Mouse (Mus musculus): ENCODE data around the gene Acacb. TPM values are rescaled to one million over a fixed set of nuclear protein-coding genes. Genes with fewer than 3 reads are reported as not detected.
A peak's percentile ranks its signal among the peaks of the same experiment; 100 is the strongest.

Gene Acacb
- total and polyA plus RNA-seq, 3 experiments: 3.9 to 16.3 (median 13.4) TPM

- no peak for TF ChIP-seq MYC (IDR thresholded peaks at IDR 0.05; ENCODE audit: low read depth, low read length)
Measured at GRCm38 (mm10) chr5:114099709-114100389, 46.5 kb upstream of the Acacb start (continued).

GRCm38 (mm10) chr5:114100390-114101099 is 45.8 kb upstream of the Acacb start:
- Histone ChIP-seq H3K36me3 (replicated peaks in 1 of 2; ENCODE audit: control insufficient read depth in 1 of 2, insufficient read depth in 1 of 2, low read length in 1 of 2) (peaks cover 18 to 35% of the 10 kb centered on the region in 2 experiments), H3K27ac (ENCODE audit: insufficient read depth, low read depth) (no peak overlapping the region), H3K79me2 (replicated peaks; ENCODE audit: control insufficient read depth, extremely low read depth, insufficient read depth, poor library complexity, severe bottlenecking) (peaks cover 11% of the 10 kb centered on the region), H3K27me3 (replicated peaks) (peaks cover 19% of the 10 kb centered on the region), H3K4me2 (ENCODE audit: insufficient read depth, low read depth, poor library complexity, severe bottlenecking) (peak overlapping the region; percentile 96), H3K9me3 (replicated peaks; ENCODE audit: low read length) (no peaks in the 10 kb centered on the region), H3K4me1 (ENCODE audit: control insufficient read depth in 1 of 2, insufficient read depth in 2 of 2) (peaks cover 11 to 22% of the 10 kb centered on the region in 2 experiments), H3K4me3 (replicated peaks in 1 of 3; ENCODE audit: low read depth in 2 of 3, low read length in 2 of 3, poor library complexity in 1 of 3) (peak overlapping the region; percentile 81 to 95 (median 93)), H3K9ac (ENCODE audit: insufficient read depth, low read depth) (peak overlapping the region; percentile 96)
- in situ Hi-C loops (cut with MboI; ENCODE audit: low pct_ligation_motif_present, low pct_unique_long_range_greater_than_20kb, low sequenced_read_pairs): no loop called here
- dilution Hi-C loops (cut with MboI; ENCODE audit: extremely low pct_ligation_motif_present, extremely low pct_unique_long_range_greater_than_20kb, low sequenced_read_pairs): no loop called here
- DNase-seq (ENCODE audit: extremely low read depth): no peak
- TF ChIP-seq POLR2A (IDR thresholded peaks at IDR 0.05; ENCODE audit: low read depth, low read length) (no peak), CHD2 (IDR thresholded peaks at IDR 0.05; ENCODE audit: low read length) (0 out of 2 replicates have a peak, but pooled peaks have one; percentile 21), CHD1 (IDR thresholded peaks at IDR 0.05; ENCODE audit: low read depth, low read length) (no peak), NRF1 (IDR thresholded peaks at IDR 0.05; ENCODE audit: low read depth, low read length) (no peak)

DNA sequence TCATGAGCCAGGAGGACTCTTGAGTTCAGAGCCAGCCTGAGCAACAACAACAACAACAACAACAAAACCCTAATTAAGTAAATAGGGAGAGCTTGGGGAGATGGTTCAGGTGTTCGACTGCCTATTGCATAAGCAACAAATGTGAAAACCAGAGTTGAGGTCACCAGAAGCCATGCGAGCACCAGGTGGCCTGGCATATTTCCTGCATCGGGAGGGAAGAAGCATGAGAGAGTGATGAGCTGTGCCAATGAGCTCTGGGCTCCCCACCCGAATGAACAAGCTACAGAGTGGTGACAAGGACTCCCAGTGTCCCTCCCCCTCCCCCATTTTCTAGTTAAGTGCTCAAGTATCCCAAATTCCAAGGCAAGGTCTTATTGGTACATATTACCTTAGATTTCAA is 44.5 kb upstream of the Acacb start:
- peaks cover 17% of the 10 kb centered on the region for H3K27me3 ChIP-seq (replicated peaks)
- dilution Hi-C loops (cut with MboI; ENCODE audit: extremely low pct_ligation_motif_present, extremely low pct_unique_long_range_greater_than_20kb, low sequenced_read_pairs): no loop called here
- H3K36me3 ChIP-seq (replicated peaks in 1 of 2; ENCODE audit: control insufficient read depth in 1 of 2, insufficient read depth in 1 of 2, low read length in 1 of 2): peaks cover 32 to 49% of the 10 kb centered on the region in 2 experiments
- DNase-seq (ENCODE audit: extremely low read depth): no peak
- H3K79me2 ChIP-seq (replicated peaks; ENCODE audit: control insufficient read depth, extremely low read depth, insufficient read depth, poor library complexity, severe bottlenecking): peaks cover 11% of the 10 kb centered on the region
- H3K27ac ChIP-seq (ENCODE audit: insufficient read depth, low read depth): no peak overlapping the region
- TF ChIP-seq RAD21 (IDR thresholded peaks at IDR 0.05; ENCODE audit: low read depth, low read length) (no peak), TBP (conservative IDR thresholded peaks at IDR 0.05; ENCODE audit: low read depth, low read length) (no peak), ETS1 (conservative IDR thresholded peaks at IDR 0.05; ENCODE audit: low read depth, low read length) (no peak), MYC (IDR thresholded peaks at IDR 0.05; ENCODE audit: low read depth, low read length) (no peak), EP300 (IDR thresholded peaks at IDR 0.05; ENCODE audit: low read length) (no peak), POLR2AphosphoS2 (IDR thresholded peaks at IDR 0.05; ENCODE audit: low read depth, low read length) (no peak), ZNF384 (IDR thresholded peaks at IDR 0.05; ENCODE audit: low read depth, low read length) (no peak), PAX5 (IDR thresholded peaks at IDR 0.05; ENCODE audit: low read length) (no peak), BHLHE40 (IDR thresholded peaks at IDR 0.05; ENCODE audit: low read depth, low read length) (no peak), UBTF (IDR thresholded peaks at IDR 0.05; ENCODE audit: low read depth, low read length) (no peak), E2F4 (IDR thresholded peaks at IDR 0.05; ENCODE audit: insufficient replicate concordance, low read depth, low read length) (no peak), MAFK (IDR thresholded peaks at IDR 0.05; ENCODE audit: insufficient replicate concordance, low read length) (no peak)
- peaks cover 11 to 20% of the 10 kb centered on the region in 2 experiments for H3K4me1 ChIP-seq (ENCODE audit: control insufficient read depth in 1 of 2, insufficient read depth in 2 of 2)
- H3K9ac ChIP-seq (ENCODE audit: insufficient read depth, low read depth): no peak overlapping the region
- no peak overlapping the region for H3K4me3 ChIP-seq (replicated peaks in 1 of 3; ENCODE audit: low read depth in 2 of 3, low read length in 2 of 3, poor library complexity in 1 of 3)
- in situ Hi-C loops (cut with MboI; ENCODE audit: low pct_ligation_motif_present, low pct_unique_long_range_greater_than_20kb, low sequenced_read_pairs): no loop called here
- H3K9me3 ChIP-seq (replicated peaks; ENCODE audit: low read length): no peaks in the 10 kb centered on the region
- H3K4me2 ChIP-seq (ENCODE audit: insufficient read depth, low read depth, poor library complexity, severe bottlenecking): no peak overlapping the region
